Mouse (Mus musculus) neutrophil, adult 5-6 weeks (primary cell): ENCODE measurements around the gene Chmp6. TPM values are rescaled to one million over a fixed set of nuclear protein-coding genes. Genes with fewer than 3 reads are reported as not detected.

Experiments
- ATAC-seq: fragments of 151-379, 151-347 bp; 2 replicates; pipeline ENCODE4 v1.8.0; 2017; ENCODE audit warnings: mild to moderate bottlenecking, moderate TSS enrichment; ENCODE audit not compliant: insufficient number of reproducible peaks, poor library complexity, low FRiP score, severe bottlenecking; ENCODE audit errors: extremely low read depth
- total RNA-seq: library from RNA; stranded (forward); fragments of 200-1000 nt; gene quantifications from 2 replicates; pipeline ENCODE4 v1.2.3, GENCODE M21; 2017

Chmp6 gene
- total RNA-seq, 1 experiment from 2014 or later: 20.0 TPM

GRCm38 (mm10) chr11:119950535-119950934 is 37.3 kb downstream of the Chmp6 start:
- ATAC-seq: no peak

GRCm38 (mm10) chr11:119951326-119951725 is 38.1 kb downstream of the Chmp6 start:
- no peak for ATAC-seq

GRCm38 (mm10) chr11:119952429-119953224 is 39.4 kb downstream of the Chmp6 start:
- ATAC-seq: no peak

GRCm38 (mm10) chr11:119954233-119954632 is 41.0 kb downstream of the Chmp6 start:
- 0 out of 2 replicates have a peak, but pooled peaks have one; percentile 3 for ATAC-seq

- ATAC-seq: peak; percentile 88
Measured at GRCm38 (mm10) chr11:119954749-119955337, 41.6 kb downstream of the Chmp6 start.

- ATAC-seq: no peak
Measured at GRCm38 (mm10) chr11:119955432-119955831, 42.2 kb downstream of the Chmp6 start.

GRCm38 (mm10) chr11:119956590-119956989 is 43.3 kb downstream of the Chmp6 start:
- no peak for ATAC-seq

GRCm38 (mm10) chr11:119958856-119959255 is 45.6 kb downstream of the Chmp6 start:
- no peak for ATAC-seq

- ATAC-seq: no peak
Measured at GRCm38 (mm10) chr11:119959714-119960113, 46.5 kb downstream of the Chmp6 start.

- no peak for ATAC-seq
Measured at GRCm38 (mm10) chr11:119960671-119961070, 47.4 kb downstream of the Chmp6 start.

GRCm38 (mm10) chr11:119961511-119961910 is 48.3 kb downstream of the Chmp6 start:
- ATAC-seq: no peak

- ATAC-seq: no peak
Measured at GRCm38 (mm10) chr11:119965053-119965452, 51.8 kb downstream of the Chmp6 start.

GRCm38 (mm10) chr11:119966294-119966693 is 53.1 kb downstream of the Chmp6 start:
- ATAC-seq: no peak

GRCm38 (mm10) chr11:119967401-119967800 is 54.2 kb downstream of the Chmp6 start:
- no peak for ATAC-seq

- ATAC-seq: no peak
Measured at GRCm38 (mm10) chr11:119967892-119968291, 54.7 kb downstream of the Chmp6 start.

Other genes starting within 250 kb of the Chmp6 start
- gene Baiap2, start 29.3 kb downstream of the Chmp6 start, total RNA-seq: 8.2 and 14.7 TPM in 2 replicates
- 14.4 and 16.2 TPM in 2 replicates for gene Aatk, start 133.7 kb downstream of the Chmp6 start, total RNA-seq
- 6.3 and 12.6 TPM in 2 replicates for gene Cep131, start 173.4 kb downstream of the Chmp6 start, total RNA-seq
- 15.5 and 30.6 TPM in 2 replicates for gene Tepsin, start 185.3 kb downstream of the Chmp6 start, total RNA-seq
- gene Ndufaf8, start 185.5 kb downstream of the Chmp6 start, total RNA-seq: 8.8 and 11.3 TPM in 2 replicates
- gene Slc38a10, start 237.9 kb downstream of the Chmp6 start, total RNA-seq: 49.0 and 60.3 TPM in 2 replicates